Mouse (Mus musculus) layer of hippocampus, adult 9-11 months (tissue): ENCODE results near the gene Nkx1-2.

ENCODE experiments used
- DNase-seq: peaks from one replicate; pipeline ENCODE4 v3.0.0; 2022

Gene Nkx1-2

GRCm38 (mm10) chr7:132559138-132559766 is 40.2 kb downstream of the Nkx1-2 start:
- no peak for DNase-seq

- no peak for DNase-seq
These were observed 41.2 kb downstream of the Nkx1-2 start for GRCm38 (mm10) chr7:132558141-132558736.

GRCm38 (mm10) chr7:132556575-132556974 is 42.9 kb downstream of the Nkx1-2 start:
- DNase-seq: no peak

GRCm38 (mm10) chr7:132555911-132556310 is 43.5 kb downstream of the Nkx1-2 start:
- no peak for DNase-seq

GRCm38 (mm10) chr7:132554091-132554490 is 45.3 kb downstream of the Nkx1-2 start:
- DNase-seq: no peak

GRCm38 (mm10) chr7:132551351-132552126 is 47.9 kb downstream of the Nkx1-2 start:
- DNase-seq: peak; percentile 96

- DNase-seq: peak; percentile 36
These were observed 52.3 kb downstream of the Nkx1-2 start for GRCm38 (mm10) chr7:132547126-132547525.
